Mouse (Mus musculus) lung, adult 2 months (tissue): ENCODE results near the gene Zfp119b.

ENCODE experiments used
- CTCF ChIP-seq: fragments of 200-500 bp; IDR thresholded peaks from 2 replicates; pipeline ENCODE4 v1.5.1; 2011; ENCODE audit warnings: mild to moderate bottlenecking, low read length, control low read depth; ENCODE audit not compliant: insufficient read depth
- POLR2A ChIP-seq: fragments of 200-500 bp; IDR thresholded peaks from 2 replicates; pipeline ENCODE4 v1.6.1; 2011; ENCODE audit warnings: low read depth, mild to moderate bottlenecking, control low read depth, low read length, borderline replicate concordance; ENCODE audit errors: extremely low read depth

GRCm38 (mm10) chr17:55903087-55903486 is 46.2 kb downstream of the Zfp119b start:
- TF ChIP-seq CTCF (no peak), POLR2A (no peak)
